Mouse (Mus musculus) megakaryocyte, embryonic 14.5 days (primary cell): ENCODE measurements around the gene Tmem45b. TPM values are rescaled to one million over a fixed set of nuclear protein-coding genes. Genes with fewer than 3 reads are reported as not detected.
A peak's percentile ranks its signal among the peaks of the same experiment; 100 is the strongest.

Source experiments
- H3K27me3 ChIP-seq: replicated peaks from 2 replicates; pipeline ENCODE3; 2012; ENCODE audit warnings: inconsistent platforms
- H3K36me3 ChIP-seq: replicated peaks from 2 replicates; pipeline ENCODE3; 2012; ENCODE audit warnings: low read length, inconsistent platforms, mixed read lengths
- H3K4me1 ChIP-seq: 2 replicates; pipeline ENCODE4 v1.6.1; 2012; ENCODE audit warnings: inconsistent platforms
- H3K4me3 ChIP-seq: replicated peaks from 2 replicates; pipeline ENCODE3; 2012; ENCODE audit warnings: moderate library complexity, mild to moderate bottlenecking, inconsistent platforms
- H3K9me3 ChIP-seq: 2 replicates; pipeline ENCODE4 v1.6.1; 2012; ENCODE audit warnings: inconsistent platforms
- FLI1 ChIP-seq: IDR thresholded peaks from 2 replicates; pipeline ENCODE4 v1.6.1; 2012; ENCODE audit warnings: low read length, inconsistent platforms, mixed read lengths
- GATA1 ChIP-seq: IDR thresholded peaks from 3 replicates; pipeline ENCODE4 v1.6.1; 2012; ENCODE audit warnings: mixed read lengths, low read length, inconsistent platforms, borderline replicate concordance
- polyA plus RNA-seq: library from polyadenylated mRNA; stranded (reverse); fragments of >175 nt; gene quantifications from 2 replicates; pipeline ENCODE4 v1.2.3, GENCODE M21; 2012; ENCODE audit warnings: low replicate concordance; ENCODE audit not compliant: insufficient read depth

Tmem45b gene
- polyA plus RNA-seq, 1 experiment = not detected

GRCm38 (mm10) chr9:31418821-31419220 lies 45.4 kb downstream of the Tmem45b start:
- H3K4me3 ChIP-seq = no peak overlapping the region
- TF ChIP-seq FLI1 (no peak), GATA1 (no peak)
- no peaks in the 10 kb centered on the region for H3K27me3 ChIP-seq
- H3K9me3 ChIP-seq = no peaks in the 10 kb centered on the region
- H3K36me3 ChIP-seq = peaks cover 93% of the 10 kb centered on the region
- no peaks in the 10 kb centered on the region for H3K4me1 ChIP-seq

GRCm38 (mm10) chr9:31412165-31412564 lies 52.1 kb downstream of the Tmem45b start:
- peaks cover 21% of the 10 kb centered on the region for H3K4me1 ChIP-seq
- H3K9me3 ChIP-seq = no peaks in the 10 kb centered on the region
- no peak overlapping the region for H3K4me3 ChIP-seq
- H3K36me3 ChIP-seq = peaks cover 96% of the 10 kb centered on the region
- H3K27me3 ChIP-seq = no peaks in the 10 kb centered on the region
- TF ChIP-seq FLI1 (no peak), GATA1 (no peak)

GRCm38 (mm10) chr9:31405217-31405616 lies 59.0 kb downstream of the Tmem45b start:
- Histone ChIP-seq H3K27me3 (no peaks in the 10 kb centered on the region), H3K4me3 (no peak overlapping the region), H3K4me1 (peaks cover 2% of the 10 kb centered on the region; the same call in 1 of the 2 replicates), H3K36me3 (peaks cover 83% of the 10 kb centered on the region), H3K9me3 (no peaks in the 10 kb centered on the region)
- no peak for TF ChIP-seq FLI1
- no peak for TF ChIP-seq GATA1

GRCm38 (mm10) chr9:31404311-31404710 lies 60.0 kb downstream of the Tmem45b start:
- no peaks in the 10 kb centered on the region for H3K27me3 ChIP-seq
- no peaks in the 10 kb centered on the region for H3K9me3 ChIP-seq
- peaks cover 81% of the 10 kb centered on the region for H3K36me3 ChIP-seq
- H3K4me1 ChIP-seq = peaks cover 5% of the 10 kb centered on the region; the same call in 1 of the 2 replicates
- TF ChIP-seq FLI1 (no peak), GATA1 (no peak)
- H3K4me3 ChIP-seq = no peak overlapping the region

- Histone ChIP-seq H3K27me3 (no peaks in the 10 kb centered on the region), H3K36me3 (peaks cover 97% of the 10 kb centered on the region), H3K9me3 (no peaks in the 10 kb centered on the region), H3K4me3 (no peak overlapping the region), H3K4me1 (peaks cover 5% of the 10 kb centered on the region; the same call in 1 of the 2 replicates)
- TF ChIP-seq FLI1 (no peak), GATA1 (no peak)
Observed at GRCm38 (mm10) chr9:31400441-31400840, 63.8 kb downstream of the Tmem45b start.

- Histone ChIP-seq H3K36me3 (peaks cover 36% of the 10 kb centered on the region), H3K4me1 (peaks cover 35% of the 10 kb centered on the region), H3K9me3 (no peaks in the 10 kb centered on the region), H3K4me3 (peak overlapping the region; percentile 96), H3K27me3 (no peaks in the 10 kb centered on the region)
- TF ChIP-seq FLI1 (no peak), GATA1 (no peak)
Observed at GRCm38 (mm10) chr9:31387206-31387605, 77.1 kb downstream of the Tmem45b start.

GRCm38 (mm10) chr9:31386368-31387180 lies 77.7 kb downstream of the Tmem45b start:
- Histone ChIP-seq H3K36me3 (peaks cover 29% of the 10 kb centered on the region), H3K4me3 (peak overlapping the region; percentile 96), H3K9me3 (no peaks in the 10 kb centered on the region), H3K4me1 (peaks cover 35% of the 10 kb centered on the region), H3K27me3 (no peaks in the 10 kb centered on the region)
- TF ChIP-seq FLI1 (no peak), GATA1 (no peak)

GRCm38 (mm10) chr9:31385947-31386354 lies 78.3 kb downstream of the Tmem45b start, which contains the start of gene Nfrkb:
Gene Nfrkb, plus strand, starts transcription at chr9:31386192.
- peak within 1 kb of the TSS; percentile 96 for H3K4me3 ChIP-seq
- peaks cover 23% of the 10 kb centered on the region for H3K36me3 ChIP-seq
- H3K9me3 ChIP-seq = no peaks in the 10 kb centered on the region
- H3K27me3 ChIP-seq = no peaks in the 10 kb centered on the region
- H3K4me1 ChIP-seq = peaks cover 35% of the 10 kb centered on the region
- TF ChIP-seq FLI1 = no peak
- TF ChIP-seq GATA1 = no peak

- no peak for TF ChIP-seq GATA1
- no peak for TF ChIP-seq FLI1
- Histone ChIP-seq H3K36me3 (peaks cover 18% of the 10 kb centered on the region), H3K9me3 (no peaks in the 10 kb centered on the region), H3K27me3 (no peaks in the 10 kb centered on the region), H3K4me3 (peak overlapping the region; percentile 96), H3K4me1 (peaks cover 35% of the 10 kb centered on the region)
Observed at GRCm38 (mm10) chr9:31385500-31385869, 78.8 kb downstream of the Tmem45b start.

GRCm38 (mm10) chr9:31384786-31385499 lies 79.3 kb downstream of the Tmem45b start:
- Histone ChIP-seq H3K4me3 (peak overlapping the region; percentile 96), H3K36me3 (peaks cover 15% of the 10 kb centered on the region), H3K4me1 (peaks cover 35% of the 10 kb centered on the region), H3K9me3 (no peaks in the 10 kb centered on the region), H3K27me3 (no peaks in the 10 kb centered on the region)
- TF ChIP-seq FLI1 = no peak
- no peak for TF ChIP-seq GATA1
